ENCODE assay signal across 8 mouse cellular contexts in the genomic region with DNA sequence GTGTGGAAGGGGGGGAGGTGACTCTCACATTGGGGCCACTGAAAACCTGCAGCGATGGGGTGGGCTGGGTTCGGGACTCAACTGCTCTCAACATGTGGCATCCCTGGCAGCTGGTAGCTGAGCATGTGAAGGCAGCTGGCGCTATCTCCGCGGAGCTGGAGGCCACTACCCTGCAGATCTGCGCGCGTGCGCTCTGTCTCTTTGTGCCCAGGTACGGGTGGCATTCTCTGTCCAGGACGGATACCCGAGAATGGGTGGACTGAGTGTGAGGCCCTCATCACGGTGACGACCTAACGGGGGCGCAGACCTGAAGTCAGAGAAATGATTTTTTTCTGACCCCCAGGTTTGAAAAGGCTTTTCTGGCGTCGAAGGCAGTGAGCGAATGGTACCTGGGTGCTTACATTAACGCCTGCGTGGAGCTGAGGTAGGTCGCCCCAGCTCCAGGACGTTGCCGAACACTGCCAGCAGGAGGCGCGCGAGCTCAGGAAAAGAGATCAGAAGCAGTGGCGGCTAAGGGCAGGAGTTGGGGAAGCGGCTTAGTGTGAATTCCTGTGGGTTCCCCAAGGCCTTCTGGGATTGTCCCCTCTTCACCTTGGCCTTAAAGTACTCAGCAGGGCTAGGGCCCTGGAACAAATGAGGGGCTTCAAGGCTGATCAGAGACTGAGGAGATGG. TPM values are rescaled to one million over a fixed set of nuclear protein-coding genes. Genes with fewer than 3 reads are reported as not detected.
A peak's percentile ranks its signal among the peaks of the same experiment; 100 is the strongest.
DNase-seq lines count a peak whose midpoint lies in the region; ATAC-seq lines count a peak whose summit lies in the region.

No protein-coding gene starts in this region.

- peak; percentile 59; the same call in 1 of the 2 replicates for ATAC-seq in forebrain, embryonic 12.5 days (ENCODE audit: low FRiP score)
- peak; percentile 56 for ATAC-seq in liver, embryonic 16.5 days (ENCODE audit: low read depth)
- peak; percentile 45; the same call in 1 of the 2 replicates for ATAC-seq in neural tube, embryonic 14.5 days (ENCODE audit: low read depth)

- no peaks in the 10 kb centered on the region for H3K36me3 ChIP-seq in forebrain, embryonic 12.5 days (replicated peaks)
- H3K36me3 ChIP-seq in liver, embryonic 16.5 days (ENCODE audit: control insufficient read depth, insufficient read depth): no peaks in the 10 kb centered on the region
- no peaks in the 10 kb centered on the region for H3K36me3 ChIP-seq in neural tube, embryonic 14.5 days (ENCODE audit: control insufficient read depth, insufficient read depth, low read length)

- H3K9ac ChIP-seq in forebrain, embryonic 12.5 days: no peak overlapping the region
- H3K9ac ChIP-seq in liver, embryonic 16.5 days (ENCODE audit: low read depth, low read length): no peak overlapping the region
- H3K9ac ChIP-seq in neural tube, embryonic 14.5 days (replicated peaks; ENCODE audit: low read depth, low read length): no peak overlapping the region

- intact Hi-C loops in heart, postnatal 14 days (cut with DNase I): loop anchor here (1.0 to 5.0 kb wide), 4 partner anchors 33 to 221 kb away; no protein-coding TSS in a partner anchor

- peaks cover 100% of the 10 kb centered on the region for H3K27me3 ChIP-seq in forebrain, embryonic 12.5 days
- H3K27me3 ChIP-seq in liver, embryonic 16.5 days (ENCODE audit: control insufficient read depth, insufficient read depth, low read depth, low read length): peaks cover 74% of the 10 kb centered on the region
- peaks cover 73% of the 10 kb centered on the region for H3K27me3 ChIP-seq in neural tube, embryonic 14.5 days (ENCODE audit: control insufficient read depth, insufficient read depth, low read length)

- 19% methylated on average over 29 of the region's 29 CpGs for WGBS in forebrain, embryonic 12.5 days
- WGBS in liver, embryonic 16.5 days (ENCODE audit: insufficient replicate concordance): 14% methylated on average over 29 of the region's 29 CpGs
- WGBS in neural tube, embryonic 14.5 days: 21% methylated on average over 29 of the region's 29 CpGs

- no peak overlapping the region for H3K27ac ChIP-seq in forebrain, embryonic 12.5 days
- no peak overlapping the region for H3K27ac ChIP-seq in liver, embryonic 16.5 days (ENCODE audit: low read length)
- no peak overlapping the region for H3K27ac ChIP-seq in neural tube, embryonic 14.5 days (ENCODE audit: low read depth, low read length)

- no peak overlapping the region for H3K4me3 ChIP-seq in forebrain, embryonic 12.5 days (replicated peaks)
- no peak overlapping the region for H3K4me3 ChIP-seq in liver, embryonic 16.5 days (ENCODE audit: low read depth, low read length)
- no peak overlapping the region for H3K4me3 ChIP-seq in neural tube, embryonic 14.5 days (ENCODE audit: low read depth, low read length)

- H3K4me2 ChIP-seq in forebrain, embryonic 12.5 days: no peak overlapping the region
- H3K4me2 ChIP-seq in liver, embryonic 16.5 days (ENCODE audit: low read depth, low read length): no peak overlapping the region
- no peak overlapping the region; the same call in 1 of the 2 replicates for H3K4me2 ChIP-seq in neural tube, embryonic 14.5 days (ENCODE audit: low read depth, low read length)

- peaks cover 33% of the 10 kb centered on the region for H3K4me1 ChIP-seq in forebrain, embryonic 12.5 days
- H3K4me1 ChIP-seq in liver, embryonic 16.5 days (ENCODE audit: control insufficient read depth, low read depth, low read length): peaks cover 36% of the 10 kb centered on the region
- peaks cover 7% of the 10 kb centered on the region; the same call in 1 of the 2 replicates for H3K4me1 ChIP-seq in neural tube, embryonic 14.5 days (ENCODE audit: control insufficient read depth, insufficient read depth, low read length)

- H3K9me3 ChIP-seq in forebrain, embryonic 12.5 days: no peaks in the 10 kb centered on the region
- no peaks in the 10 kb centered on the region for H3K9me3 ChIP-seq in liver, embryonic 16.5 days (replicated peaks; ENCODE audit: control insufficient read depth, low read length)
- no peaks in the 10 kb centered on the region for H3K9me3 ChIP-seq in neural tube, embryonic 14.5 days (ENCODE audit: control insufficient read depth, low read length)

- peak; percentile 79 for DNase-seq in CD4-positive, CD25-positive, alpha-beta regulatory T cell, adult 2 months (ENCODE audit: low read depth, low spot score)
- peak; percentile 82 for DNase-seq in c-Kit-positive CD71-negative TER-119-negative erythroid progenitor cells, embryonic 14.5 days (ENCODE audit: low read depth)
- peak; percentile 93 to 98 for DNase-seq in heart, postnatal 14 days
- peak; percentile 94 for DNase-seq in layer of hippocampus, adult 11-12 months (ENCODE audit: low spot score)
- DNase-seq in testis, postnatal 14 days (ENCODE audit: low spot score): peak; percentile 85

RNA-seq across cellular contexts. Expression of a gene that starts 9.1 kb away (rescaled TPM):
- polyA plus RNA-seq in forebrain, embryonic 12.5 days (2016; fragmentation: Nextera tagmentation; extraction: Ambion mirVana): 1.4 and 3.3 TPM in 2 replicates
- 1 to 10 TPM; 4.1 to 5.5 TPM for total RNA-seq in heart, postnatal 14 days (2021)
- polyA plus RNA-seq in liver, embryonic 16.5 days (2015; fragmentation: Nextera tagmentation; extraction: Ambion mirVana): 23.4 and 28.5 TPM in 2 replicates
- polyA plus RNA-seq in neural tube, embryonic 14.5 days (2014; fragmentation: Nextera tagmentation; extraction: Ambion mirVana): 1.2 and 2.0 TPM in 2 replicates

RNA-seq across cellular contexts. Expression of a gene that starts 16.3 kb away (rescaled TPM):
- 1.5 and 2.2 TPM in 2 replicates for polyA plus RNA-seq in forebrain, embryonic 12.5 days (2016; fragmentation: Nextera tagmentation; extraction: Ambion mirVana)
- total RNA-seq in heart, postnatal 14 days (2021): 10 to 100 TPM; 38.0 to 40.4 TPM
- polyA plus RNA-seq in liver, embryonic 16.5 days (2015; fragmentation: Nextera tagmentation; extraction: Ambion mirVana): 71.9 and 77.2 TPM in 2 replicates
- 0.81 TPM in 1 of 2 replicates, not detected in the other for polyA plus RNA-seq in neural tube, embryonic 14.5 days (2014; fragmentation: Nextera tagmentation; extraction: Ambion mirVana)

RNA-seq across cellular contexts. Expression of a gene that starts 19.3 kb away (rescaled TPM):
- 0.51 and 0.63 TPM in 2 replicates for polyA plus RNA-seq in forebrain, embryonic 12.5 days (2016; fragmentation: Nextera tagmentation; extraction: Ambion mirVana)
- total RNA-seq in heart, postnatal 14 days (2021): not detected
- not detected in 2 replicates for polyA plus RNA-seq in liver, embryonic 16.5 days (2015; fragmentation: Nextera tagmentation; extraction: Ambion mirVana)
- 0.43 and 1.5 TPM in 2 replicates for polyA plus RNA-seq in neural tube, embryonic 14.5 days (2014; fragmentation: Nextera tagmentation; extraction: Ambion mirVana)

RNA-seq across cellular contexts. Expression of a gene that starts 48.4 kb away (rescaled TPM):
- polyA plus RNA-seq in forebrain, embryonic 12.5 days (2016; fragmentation: Nextera tagmentation; extraction: Ambion mirVana): 38.9 and 41.6 TPM in 2 replicates
- total RNA-seq in heart, postnatal 14 days (2021): 10 to 100 TPM; 73.0 to 82.1 TPM
- polyA plus RNA-seq in liver, embryonic 16.5 days (2015; fragmentation: Nextera tagmentation; extraction: Ambion mirVana): 8.1 and 10.1 TPM in 2 replicates
- 43.4 and 54.1 TPM in 2 replicates for polyA plus RNA-seq in neural tube, embryonic 14.5 days (2014; fragmentation: Nextera tagmentation; extraction: Ambion mirVana)

RNA-seq across cellular contexts. Expression of a gene that starts 59.7 kb away (rescaled TPM):
- polyA plus RNA-seq in forebrain, embryonic 12.5 days (2016; fragmentation: Nextera tagmentation; extraction: Ambion mirVana): 2.5 and 3.5 TPM in 2 replicates
- 1 to 10 TPM; 1.2 to 1.7 TPM for total RNA-seq in heart, postnatal 14 days (2021)
- 0.46 and 0.52 TPM in 2 replicates for polyA plus RNA-seq in liver, embryonic 16.5 days (2015; fragmentation: Nextera tagmentation; extraction: Ambion mirVana)
- polyA plus RNA-seq in neural tube, embryonic 14.5 days (2014; fragmentation: Nextera tagmentation; extraction: Ambion mirVana): 1.3 and 1.5 TPM in 2 replicates

Comparison
In these comparisons a context has a peak if more than half of its experiments do, and no peak if none do; other contexts are left out.
1. RNA of a gene that starts 16.3 kb away (polyA plus RNA-seq): 71.9 to 77.2 TPM in liver, embryonic 16.5 days; 1.5 to 2.2 TPM in forebrain, embryonic 12.5 days and 0.81 TPM in neural tube, embryonic 14.5 days; every median in the first group is over 10 times any median in the second.
2. Peak in every context shown above with its lines, with median percentiles within 50 percentile points of each other: DNase-seq and ATAC-seq.